Mouse (Mus musculus): ENCODE measurements around the gene Mrpl34. TPM values are rescaled to one million over a fixed set of nuclear protein-coding genes. Genes with fewer than 3 reads are reported as not detected.
"Not testable (repeated sequence)": the region's sequence is repeated elsewhere in the genome, so short reads cannot be mapped to it uniquely, and the experiment has no call there.

The Mrpl34 gene
- 230 and 238 TPM in 2 replicates for polyA plus RNA-seq (2016; fragmentation: Nextera tagmentation; extraction: Ambion mirVana)

DNA sequence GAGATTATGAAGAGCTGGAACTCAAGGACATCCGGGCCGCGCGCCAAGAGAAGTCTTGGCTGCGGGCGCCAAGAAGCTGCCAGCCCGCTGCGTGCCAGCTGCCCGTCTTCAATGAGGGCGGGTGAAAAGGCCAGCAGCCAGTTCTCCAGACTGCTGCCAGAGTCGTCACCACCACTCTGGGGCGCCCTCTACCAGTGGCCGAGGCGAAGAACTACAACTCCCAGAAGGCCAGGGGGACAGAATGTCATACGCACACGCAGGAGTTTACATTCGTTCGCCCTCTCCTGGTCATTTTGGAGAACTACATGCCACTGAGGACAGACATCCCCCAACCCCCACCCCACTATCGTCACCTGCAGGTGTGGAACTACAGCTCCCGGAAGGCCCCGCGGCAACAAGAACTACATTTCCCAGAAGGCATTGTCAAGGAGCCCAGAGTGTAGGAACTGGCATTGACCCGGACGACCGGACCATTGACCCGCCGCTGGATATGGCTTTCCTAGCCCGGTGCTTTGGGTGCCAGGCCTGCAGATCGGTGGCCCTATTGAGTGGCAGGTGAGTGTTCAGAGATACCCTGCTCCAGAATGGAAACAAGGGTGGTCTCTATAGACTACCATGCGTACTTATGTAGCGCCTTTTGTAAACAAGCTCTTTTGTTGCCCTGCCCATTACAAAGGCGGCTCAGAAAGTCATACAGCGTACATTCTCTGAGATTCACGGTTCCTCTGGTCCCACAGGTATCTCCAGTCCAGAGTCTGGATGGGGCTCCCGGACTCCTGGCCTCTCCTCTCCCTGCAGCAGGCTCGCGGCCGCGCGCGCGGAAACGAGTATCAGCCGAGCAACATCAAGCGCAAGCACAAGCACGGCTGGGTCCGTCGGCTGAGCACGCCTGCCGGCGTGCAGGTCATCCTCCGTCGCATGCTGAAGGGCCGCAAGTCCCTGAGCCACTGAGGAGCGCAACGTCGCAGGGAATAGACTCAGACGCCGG is at the start of gene Mrpl34:
Gene Mrpl34 (plus strand): TSS at position 447 of the 988 bp plus-strand sequence.
- Histone ChIP-seq H3K4me1 (peaks cover 53% of the 10 kb centered on the region), H3K27me3 (ENCODE audit: low read depth, poor library complexity, severe bottlenecking) (peaks cover 20% of the 10 kb centered on the region), H3K9me3 (replicated peaks) (no peaks in the 10 kb centered on the region), H3K4me3 (peak within 1 kb of the TSS; percentile 91), H3K36me3 (peaks cover 28% of the 10 kb centered on the region), H3K27ac (replicated peaks) (peak within 1 kb of the TSS; percentile 91)
- peak; percentile 98 for DNase-seq (ENCODE audit: low spot score)
- WGBS = under 1% methylated on average over 59 of the region's 59 CpGs

DNA sequence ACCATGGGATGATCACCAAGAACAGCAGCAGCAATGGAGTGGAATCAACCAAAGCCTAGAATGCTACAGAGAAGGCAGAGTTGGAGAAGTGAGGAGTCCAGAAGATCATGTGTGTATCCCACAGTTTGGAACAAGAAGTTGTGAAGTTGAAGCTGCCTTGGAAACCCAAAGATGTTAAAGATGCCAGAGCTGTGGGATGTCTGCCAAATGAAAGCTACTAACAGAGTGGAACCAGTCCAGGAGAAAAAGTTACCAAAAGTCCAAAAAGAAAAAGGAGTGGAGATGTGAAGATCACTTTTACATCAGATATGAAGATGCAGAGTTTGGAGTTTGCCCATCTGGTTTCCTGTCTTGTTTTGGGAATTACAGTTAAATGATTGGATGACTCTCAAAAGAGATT is 42.6 kb upstream of the Mrpl34 start:
- DNase-seq (ENCODE audit: low spot score) = no peak
- Histone ChIP-seq H3K36me3 (0 out of 2 replicates have a peak, but pooled peaks cover 2% of the 10 kb centered on the region), H3K4me1 (no peaks in the 10 kb centered on the region), H3K27ac (replicated peaks) (no peak overlapping the region), H3K27me3 (ENCODE audit: low read depth, poor library complexity, severe bottlenecking) (no peaks in the 10 kb centered on the region), H3K4me3 (no peak overlapping the region), H3K9me3 (replicated peaks) (peaks cover 15% of the 10 kb centered on the region)

DNA sequence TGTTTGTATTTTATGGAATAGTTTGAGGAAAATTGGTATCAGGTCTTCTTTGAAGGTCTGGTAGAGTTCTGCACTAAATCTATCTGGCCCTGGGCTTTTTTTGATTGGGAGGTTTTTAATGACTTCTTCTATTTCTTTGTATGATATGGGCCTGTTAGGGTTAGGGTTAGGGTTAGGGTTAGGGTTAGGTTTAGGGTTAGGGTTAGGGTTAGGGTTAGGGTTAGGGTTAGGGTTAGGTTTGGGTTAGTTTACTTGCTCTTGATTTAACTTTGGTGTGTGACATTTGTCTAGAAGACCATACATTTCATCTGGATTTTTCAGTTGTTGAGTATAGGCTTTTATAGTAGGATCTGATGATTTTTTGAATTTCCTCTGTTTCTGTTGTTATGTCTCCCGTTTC is 31.8 kb upstream of the Mrpl34 start:
- 83% methylated on average over 1 of the region's 1 CpGs for WGBS
- not testable (repeated sequence) for H3K27ac ChIP-seq (replicated peaks); H3K27me3 ChIP-seq (ENCODE audit: low read depth, poor library complexity, severe bottlenecking); H3K36me3 ChIP-seq; H3K4me1 ChIP-seq; DNase-seq (ENCODE audit: low spot score); H3K4me3 ChIP-seq; H3K9me3 ChIP-seq (replicated peaks)

DNA sequence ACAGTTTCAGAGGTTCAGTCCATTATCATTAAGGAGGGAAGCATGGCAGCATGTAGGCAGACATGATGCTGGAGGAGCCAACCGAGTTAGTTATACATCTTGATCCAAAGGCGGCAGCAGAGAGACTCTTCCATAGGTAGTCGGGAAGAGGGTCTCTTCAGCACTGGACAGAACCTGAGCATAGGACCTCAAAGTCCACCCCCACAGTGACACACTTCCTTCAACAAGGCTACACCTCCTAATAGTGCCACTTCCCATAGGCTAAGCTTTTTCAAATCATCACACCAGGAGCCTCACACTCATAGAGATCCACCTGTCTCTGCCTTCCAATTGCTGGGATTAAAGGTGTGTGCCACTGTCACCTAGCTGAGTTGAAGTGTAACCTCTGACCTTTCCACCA is 27.7 kb upstream of the Mrpl34 start:
- Histone ChIP-seq H3K36me3 (no peaks in the 10 kb centered on the region), H3K4me1 (peaks cover 2% of the 10 kb centered on the region; the same call in 1 of the 2 replicates), H3K4me3 (no peak overlapping the region), H3K27me3 (ENCODE audit: low read depth, poor library complexity, severe bottlenecking) (peaks cover 3% of the 10 kb centered on the region), H3K27ac (replicated peaks) (no peak overlapping the region), H3K9me3 (replicated peaks) (peaks cover 3% of the 10 kb centered on the region; the same call in 1 of the 2 replicates)
- WGBS = 64% methylated on average over 3 of the region's 3 CpGs
- no peak for DNase-seq (ENCODE audit: low spot score)

DNA sequence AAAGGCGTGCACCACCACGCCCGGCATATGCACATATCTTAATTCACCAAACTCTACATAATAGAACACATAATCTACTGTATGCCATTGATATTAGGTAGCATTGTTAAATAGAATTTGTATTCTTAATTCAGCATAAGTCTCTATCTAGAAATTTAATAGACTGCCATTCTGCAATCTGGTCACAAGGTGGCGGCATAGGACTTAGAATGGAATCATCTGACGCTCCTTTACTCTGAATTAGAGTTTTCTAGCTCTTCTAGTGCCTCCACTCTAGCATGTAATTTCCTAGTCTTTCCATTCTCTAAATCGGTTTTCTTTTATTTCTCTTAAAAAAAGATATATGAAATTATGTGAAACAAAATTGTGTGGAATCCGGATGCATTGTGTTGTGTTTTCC is 23.4 kb upstream of the Mrpl34 start:
- Histone ChIP-seq H3K4me3 (no peak overlapping the region), H3K36me3 (no peaks in the 10 kb centered on the region)
- DNase-seq (ENCODE audit: low spot score) = peak; percentile 33

DNA sequence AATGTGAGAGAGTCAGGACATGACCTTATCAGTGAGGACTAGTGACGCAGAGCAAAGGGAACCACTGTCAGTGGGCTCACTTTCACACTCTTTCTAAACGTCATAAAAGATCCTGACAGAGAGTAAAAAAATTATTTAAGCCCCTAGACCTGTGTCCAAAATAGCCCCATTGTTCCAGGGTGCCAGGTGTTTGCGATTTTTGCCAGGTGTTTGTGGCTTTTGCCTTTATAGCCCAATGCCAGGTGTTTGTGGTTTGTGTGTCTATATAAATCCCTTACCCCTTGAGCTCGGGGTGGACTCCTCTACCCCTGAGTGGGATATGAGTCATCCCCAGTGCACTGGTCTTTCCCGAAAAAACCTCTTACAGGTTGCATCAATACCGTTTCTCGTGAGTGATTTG is 19.7 kb upstream of the Mrpl34 start:
- H3K4me1 ChIP-seq = peaks cover 4% of the 10 kb centered on the region; the same call in 1 of the 2 replicates
- no peak overlapping the region for H3K27ac ChIP-seq (replicated peaks)
- 87% methylated on average over 7 of the region's 7 CpGs for WGBS
- H3K9me3 ChIP-seq (replicated peaks) = 0 out of 2 replicates have a peak, but pooled peaks cover 3% of the 10 kb centered on the region
- DNase-seq (ENCODE audit: low spot score) = no peak
- H3K36me3 ChIP-seq = no peaks in the 10 kb centered on the region
- H3K27me3 ChIP-seq (ENCODE audit: low read depth, poor library complexity, severe bottlenecking) = peaks cover 11% of the 10 kb centered on the region
- H3K4me3 ChIP-seq = no peak overlapping the region

More for the DNA sequence above, 23.4 kb upstream of the Mrpl34 start:
- H3K27ac ChIP-seq (replicated peaks) = no peak overlapping the region
- H3K9me3 ChIP-seq (replicated peaks) = no peaks in the 10 kb centered on the region
- peaks cover 4% of the 10 kb centered on the region; the same call in 1 of the 2 replicates for H3K4me1 ChIP-seq
- H3K27me3 ChIP-seq (ENCODE audit: low read depth, poor library complexity, severe bottlenecking) = peaks cover 11% of the 10 kb centered on the region
- 1% methylated on average over 7 of the region's 7 CpGs for WGBS

- no peaks in the 10 kb centered on the region for H3K27me3 ChIP-seq (ENCODE audit: low read depth, poor library complexity, severe bottlenecking)
- no peak for DNase-seq (ENCODE audit: low spot score)
- H3K27ac ChIP-seq (replicated peaks) = no peak overlapping the region
- H3K9me3 ChIP-seq (replicated peaks) = 0 out of 2 replicates have a peak, but pooled peaks cover 3% of the 10 kb centered on the region
- H3K4me3 ChIP-seq = no peak overlapping the region
- WGBS = 60% methylated on average over 4 of the region's 4 CpGs
- H3K4me1 ChIP-seq = no peaks in the 10 kb centered on the region
- H3K36me3 ChIP-seq = peaks cover 2% of the 10 kb centered on the region; the same call in 1 of the 2 replicates
Observed at GRCm38 (mm10) chr8:71451337-71451736, 13.4 kb upstream of the Mrpl34 start.

GRCm38 (mm10) chr8:71451777-71452176 is 13.0 kb upstream of the Mrpl34 start:
- Histone ChIP-seq H3K27me3 (ENCODE audit: low read depth, poor library complexity, severe bottlenecking) (no peaks in the 10 kb centered on the region), H3K4me3 (no peak overlapping the region), H3K27ac (replicated peaks) (no peak overlapping the region), H3K36me3 (peaks cover 6% of the 10 kb centered on the region), H3K4me1 (0 out of 2 replicates have a peak, but pooled peaks cover under 1% of the 10 kb centered on the region), H3K9me3 (replicated peaks) (0 out of 2 replicates have a peak, but pooled peaks cover 3% of the 10 kb centered on the region)
- 60% methylated on average over 11 of the region's 11 CpGs for WGBS
- DNase-seq (ENCODE audit: low spot score) = peak; percentile 9

- Histone ChIP-seq H3K4me1 (0 out of 2 replicates have a peak, but pooled peaks cover 6% of the 10 kb centered on the region), H3K27ac (replicated peaks) (no peak overlapping the region), H3K36me3 (peaks cover 15% of the 10 kb centered on the region), H3K4me3 (no peak overlapping the region), H3K9me3 (replicated peaks) (0 out of 2 replicates have a peak, but pooled peaks cover 3% of the 10 kb centered on the region), H3K27me3 (ENCODE audit: low read depth, poor library complexity, severe bottlenecking) (0 out of 2 replicates have a peak, but pooled peaks cover 5% of the 10 kb centered on the region)
- 96% methylated on average over 2 of the region's 2 CpGs for WGBS
- DNase-seq (ENCODE audit: low spot score) = peak; percentile 10
Observed at GRCm38 (mm10) chr8:71452669-71453068, 12.1 kb upstream of the Mrpl34 start.

- H3K27me3 ChIP-seq (ENCODE audit: low read depth, poor library complexity, severe bottlenecking) = 0 out of 2 replicates have a peak, but pooled peaks cover 7% of the 10 kb centered on the region
- peaks cover 35% of the 10 kb centered on the region for H3K36me3 ChIP-seq
- DNase-seq (ENCODE audit: low spot score) = no peak
- no peak overlapping the region for H3K4me3 ChIP-seq
- WGBS = 82% methylated on average over 8 of the region's 8 CpGs
- H3K9me3 ChIP-seq (replicated peaks) = no peaks in the 10 kb centered on the region
- H3K4me1 ChIP-seq = 0 out of 2 replicates have a peak, but pooled peaks cover 15% of the 10 kb centered on the region
- no peak overlapping the region for H3K27ac ChIP-seq (replicated peaks)
Observed at GRCm38 (mm10) chr8:71454668-71455067, 10.1 kb upstream of the Mrpl34 start.

GRCm38 (mm10) chr8:71456906-71457305 is 7.9 kb upstream of the Mrpl34 start:
- Histone ChIP-seq H3K4me3 (peak overlapping the region; percentile 20), H3K9me3 (replicated peaks) (no peaks in the 10 kb centered on the region), H3K27me3 (ENCODE audit: low read depth, poor library complexity, severe bottlenecking) (peaks cover 20% of the 10 kb centered on the region; the same call in 1 of the 2 replicates), H3K4me1 (peaks cover 22% of the 10 kb centered on the region), H3K36me3 (peaks cover 56% of the 10 kb centered on the region), H3K27ac (replicated peaks) (no peak overlapping the region)
- no peak for DNase-seq (ENCODE audit: low spot score)
- 38% methylated on average over 22 of the region's 22 CpGs for WGBS

DNA sequence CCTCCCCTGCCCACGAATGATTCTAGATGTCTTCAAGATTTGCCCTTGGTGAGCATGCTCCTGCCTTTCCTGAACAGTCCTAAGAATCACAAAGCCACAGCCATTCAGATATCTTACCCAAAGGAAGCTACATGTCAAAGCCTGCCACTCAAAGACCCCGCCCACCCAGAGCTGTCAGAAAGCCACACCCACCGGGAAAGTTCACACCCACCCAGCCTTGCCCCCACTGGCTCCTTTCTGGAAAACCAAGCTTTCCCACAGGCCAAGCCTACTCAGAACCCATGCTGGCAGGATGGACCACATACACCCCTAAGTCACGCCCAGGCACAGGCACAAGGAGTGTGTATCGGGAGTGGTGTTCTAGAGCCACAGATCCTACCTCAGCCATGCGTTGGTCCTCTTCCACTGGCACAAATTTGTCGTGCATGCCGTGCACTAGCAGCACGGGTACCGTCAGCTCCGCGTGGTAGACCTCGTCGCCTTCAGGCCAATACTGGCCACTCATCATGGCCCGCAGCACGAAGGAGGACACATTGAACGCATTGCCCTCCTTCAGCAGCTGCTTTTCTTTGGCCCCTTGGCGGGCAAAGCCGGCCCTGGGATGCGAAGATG is 7.0 kb upstream of the Mrpl34 start:
- Histone ChIP-seq H3K27me3 (ENCODE audit: low read depth, poor library complexity, severe bottlenecking) (peaks cover 27% of the 10 kb centered on the region), H3K36me3 (peaks cover 56% of the 10 kb centered on the region), H3K9me3 (replicated peaks) (no peaks in the 10 kb centered on the region), H3K27ac (replicated peaks) (no peak overlapping the region), H3K4me3 (no peak overlapping the region), H3K4me1 (peaks cover 31% of the 10 kb centered on the region)
- no peak for DNase-seq (ENCODE audit: low spot score)
- 83% methylated on average over 20 of the region's 20 CpGs for WGBS

All from midbrain, embryonic 10.5 days (tissue).